Mouse (Mus musculus) testis, postnatal 14 days (tissue): ENCODE results near the gene Ifi204.
"Not testable (repeated sequence)": the region's sequence is repeated elsewhere in the genome, so short reads cannot be mapped to it uniquely, and the experiment has no call there.

Source experiments
- DNase-seq: peaks from one replicate; pipeline ENCODE4 v3.0.0; 2021; ENCODE audit warnings: low spot score

Ifi204 gene

GRCm38 (mm10) chr1:173766848-173767617, at the start of gene Ifi204:
Gene Ifi204 (minus strand): TSS chr1:173766943.
- not testable (repeated sequence) for DNase-seq

DNA sequence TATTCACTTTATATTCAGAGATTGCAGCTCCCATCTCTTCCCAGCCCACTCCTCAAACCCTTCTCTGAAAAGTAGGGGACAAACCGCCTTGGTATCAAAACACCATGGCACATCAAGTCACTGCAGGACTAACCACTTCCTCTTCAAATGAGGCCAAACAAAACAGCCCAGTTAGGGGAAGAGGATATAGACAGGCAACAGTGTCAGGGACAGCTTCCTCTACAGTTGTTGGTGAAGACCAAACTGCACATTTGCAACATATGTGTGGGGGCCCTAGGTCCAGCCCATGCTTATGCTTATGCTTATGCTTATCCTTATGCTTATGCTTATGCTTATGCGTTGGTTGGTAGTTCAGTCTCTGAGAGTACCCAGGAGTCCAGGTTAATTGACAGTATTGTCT, 42.6 kb upstream of the Ifi204 start:
- DNase-seq = not testable (repeated sequence)

DNA sequence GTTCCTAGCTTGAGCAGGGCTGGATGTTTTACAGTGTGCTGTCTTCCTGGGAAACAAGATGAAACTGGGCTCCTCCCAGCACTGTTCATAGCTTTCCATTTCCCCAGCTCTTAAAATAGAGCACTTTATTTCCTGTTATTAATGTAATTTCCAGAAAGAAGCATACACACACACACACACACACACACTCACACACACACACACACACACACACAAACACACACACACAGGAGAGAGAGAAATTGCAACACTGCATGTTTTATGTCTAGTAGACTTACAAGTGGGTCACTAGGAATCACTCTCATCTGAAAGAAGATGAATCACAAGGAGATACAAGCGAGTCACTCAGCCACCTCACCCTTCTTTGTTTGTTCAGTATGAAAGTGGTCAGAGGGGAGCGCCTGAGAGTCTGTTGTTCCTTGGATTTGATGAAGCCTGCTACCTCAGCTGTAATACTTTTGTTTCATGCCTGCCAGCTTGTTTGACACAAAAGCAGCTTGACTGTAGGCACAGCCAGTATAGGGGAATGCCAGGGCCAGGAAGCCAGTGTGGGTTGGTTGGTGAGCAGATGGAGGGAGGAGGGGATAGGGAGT, 36.0 kb upstream of the Ifi204 start:
- DNase-seq = not testable (repeated sequence)

GRCm38 (mm10) chr1:173802207-173802606, 35.5 kb upstream of the Ifi204 start:
- not testable (repeated sequence) for DNase-seq

GRCm38 (mm10) chr1:173801791-173802190, 35.0 kb upstream of the Ifi204 start:
- DNase-seq = not testable (repeated sequence)

DNA sequence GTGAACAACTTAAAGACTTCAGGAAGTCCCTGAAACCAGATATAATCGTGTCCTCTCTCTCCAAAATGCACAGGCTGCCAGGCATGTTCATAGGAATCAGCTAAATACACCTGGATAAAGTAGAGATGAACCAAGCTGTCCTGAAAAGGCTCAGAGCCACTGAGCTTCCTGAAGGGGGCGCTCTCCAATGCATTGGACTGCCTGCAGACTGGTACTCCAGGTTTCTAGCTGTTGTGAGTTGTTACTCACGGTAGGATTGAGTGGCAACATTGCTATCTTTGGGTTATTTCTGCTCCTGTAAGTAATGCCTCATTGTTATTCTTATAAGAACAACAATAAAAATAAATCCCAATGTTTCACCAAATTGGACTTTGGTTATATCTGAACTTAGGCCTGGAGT, 6.7 kb upstream of the Ifi204 start:
- DNase-seq = not testable (repeated sequence)

DNA sequence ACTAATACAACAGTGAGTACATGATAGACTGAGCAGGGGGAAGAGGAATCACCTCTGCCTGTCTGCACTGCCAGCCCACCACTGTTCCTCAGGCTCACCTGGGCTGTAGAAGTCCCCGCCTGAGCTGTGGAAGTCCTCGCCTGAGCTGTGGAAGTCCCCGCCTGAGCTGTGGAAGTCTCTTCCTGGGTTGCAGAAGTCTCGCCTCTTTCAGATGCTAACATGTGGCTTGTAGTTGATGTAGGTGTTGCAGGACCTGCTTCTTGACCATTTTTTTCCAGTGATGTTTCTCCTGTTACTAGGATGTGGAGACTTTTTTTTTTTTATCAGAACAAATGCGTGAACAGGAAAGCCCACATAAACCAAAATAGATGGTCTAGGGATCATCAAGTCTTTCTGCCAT, 6.7 kb downstream of the Ifi204 start:
- DNase-seq = not testable (repeated sequence)

- no peak for DNase-seq
Observed at GRCm38 (mm10) chr1:173742262-173742661, 24.5 kb downstream of the Ifi204 start.

GRCm38 (mm10) chr1:173741656-173742055, 25.1 kb downstream of the Ifi204 start, which contains the start of gene Ifi207:
Gene Ifi207 (minus strand): TSS chr1:173741747.
- no peak for DNase-seq

- DNase-seq = no peak
Observed at GRCm38 (mm10) chr1:173740537-173740936, 26.2 kb downstream of the Ifi204 start.

DNA sequence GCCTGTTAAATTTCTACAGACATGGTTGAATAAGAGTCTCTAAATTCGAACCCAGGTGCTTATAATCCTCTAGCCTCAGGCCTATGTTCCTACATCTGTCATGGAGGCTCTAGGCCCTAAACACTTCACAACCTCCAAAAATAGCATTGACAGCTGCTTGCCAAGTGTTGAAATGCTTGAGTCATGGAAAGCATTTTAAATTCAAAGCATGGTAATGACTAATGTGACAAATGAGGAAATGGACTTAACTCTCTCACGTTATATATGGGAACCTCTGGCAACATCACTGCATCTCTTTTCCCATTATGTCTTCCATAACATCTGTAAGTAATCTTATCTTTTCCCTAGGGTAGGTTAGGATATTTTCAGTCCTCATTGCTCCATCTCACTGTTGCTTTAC, 29.8 kb downstream of the Ifi204 start:
- DNase-seq = no peak

DNA sequence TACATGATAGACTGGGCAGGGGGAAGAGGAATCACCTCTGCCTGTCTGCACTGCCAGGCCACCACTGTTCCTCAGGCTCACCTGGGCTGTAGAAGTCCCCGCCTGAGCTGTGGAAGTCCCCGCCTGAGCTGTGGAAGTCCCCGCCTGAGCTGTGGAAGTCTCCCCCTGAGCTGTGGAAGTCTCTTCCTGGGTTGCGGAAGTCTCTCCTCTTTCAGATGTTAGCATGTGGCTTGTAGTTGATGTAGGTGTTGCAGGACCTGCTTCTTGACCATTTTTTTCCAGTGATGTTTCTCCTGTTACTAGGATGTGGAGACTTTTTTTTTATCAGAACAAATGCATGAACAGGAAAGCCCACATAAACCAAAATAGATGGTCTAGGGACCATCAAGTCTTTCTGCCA, 31.7 kb downstream of the Ifi204 start:
- DNase-seq = not testable (repeated sequence)

DNA sequence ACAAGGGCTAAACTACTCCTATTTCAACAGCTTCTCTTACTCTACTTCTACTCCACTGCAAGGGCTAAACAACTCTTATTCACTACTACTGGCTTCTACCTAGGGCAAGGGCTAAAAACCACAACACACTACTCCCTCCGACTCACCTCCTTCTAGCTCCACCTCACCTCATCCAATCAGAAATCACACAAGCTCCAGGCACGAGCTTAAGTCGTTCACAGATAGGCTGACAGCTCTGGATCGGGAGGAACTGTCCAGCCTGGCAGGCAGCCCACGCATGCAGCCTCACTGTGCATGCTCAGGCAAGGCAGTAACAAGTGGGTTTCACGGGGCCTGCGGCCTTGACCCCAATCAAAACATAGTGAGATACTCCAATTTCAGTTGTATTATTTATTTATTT, 33.5 kb downstream of the Ifi204 start:
- peak; percentile 26 for DNase-seq
